Mouse (Mus musculus) left cerebral cortex, adult 9 months (tissue): ENCODE results near the gene Pole4.
"Not testable (repeated sequence)": the region's sequence is repeated elsewhere in the genome, so short reads cannot be mapped to it uniquely, and the experiment has no call there.

Source experiments
- DNase-seq, 2 experiments: peaks; one replicate each; pipeline ENCODE4 v3.0.0; 2022; ENCODE audit warnings: low spot score in 2 of 2

The Pole4 gene

GRCm38 (mm10) chr6:82715253-82715652, 10.1 kb upstream of the Pole4 start:
- DNase-seq = peak in 1 of 2 experiments; percentile 24

- DNase-seq = no peak
Measured at GRCm38 (mm10) chr6:82714841-82715240, 9.7 kb upstream of the Pole4 start.

- DNase-seq = peak in 1 of 2 experiments; percentile 87
Measured at GRCm38 (mm10) chr6:82714243-82714642, 9.1 kb upstream of the Pole4 start.

GRCm38 (mm10) chr6:82707742-82708141, 2.6 kb upstream of the Pole4 start:
- DNase-seq = no peak

- no peak for DNase-seq
Measured at GRCm38 (mm10) chr6:82707241-82707640, 2.1 kb upstream of the Pole4 start.

- no peak for DNase-seq
Measured at GRCm38 (mm10) chr6:82703710-82704109, 1.5 kb downstream of the Pole4 start.

- DNase-seq = peak; percentile 16 to 86
Measured at GRCm38 (mm10) chr6:82702593-82703017, 2.6 kb downstream of the Pole4 start.

GRCm38 (mm10) chr6:82701296-82701695, 3.9 kb downstream of the Pole4 start:
- no peak for DNase-seq

- DNase-seq = no peak
Measured at GRCm38 (mm10) chr6:82699831-82700230, 5.3 kb downstream of the Pole4 start.

- no peak for DNase-seq
Measured at GRCm38 (mm10) chr6:82696736-82697135, 8.4 kb downstream of the Pole4 start.

- DNase-seq = no peak
Measured at GRCm38 (mm10) chr6:82694668-82695067, 10.5 kb downstream of the Pole4 start.

GRCm38 (mm10) chr6:82689474-82689873, 15.7 kb downstream of the Pole4 start:
- no peak for DNase-seq

- not testable (repeated sequence) for DNase-seq
Measured at GRCm38 (mm10) chr6:82688586-82688985, 16.6 kb downstream of the Pole4 start.

- no peak for DNase-seq
Measured at GRCm38 (mm10) chr6:82684136-82684535, 21.0 kb downstream of the Pole4 start.

- DNase-seq = not testable (repeated sequence)
Measured at GRCm38 (mm10) chr6:82679286-82679685, 25.9 kb downstream of the Pole4 start.

GRCm38 (mm10) chr6:82677629-82678028, 27.5 kb downstream of the Pole4 start:
- not testable (repeated sequence) for DNase-seq

GRCm38 (mm10) chr6:82666480-82666879, 38.7 kb downstream of the Pole4 start:
- no peak for DNase-seq

GRCm38 (mm10) chr6:82653169-82653525, 52.0 kb downstream of the Pole4 start:
- DNase-seq = no peak

GRCm38 (mm10) chr6:82652521-82653168, 52.5 kb downstream of the Pole4 start:
- DNase-seq = peak; percentile 78 to 90

- DNase-seq = no peak
Measured at GRCm38 (mm10) chr6:82649096-82649495, 56.1 kb downstream of the Pole4 start.

- no peak for DNase-seq
Measured at GRCm38 (mm10) chr6:82647940-82648655, 57.1 kb downstream of the Pole4 start.

GRCm38 (mm10) chr6:82647001-82647400, 58.2 kb downstream of the Pole4 start:
- no peak for DNase-seq

- DNase-seq = peak in 1 of 2 experiments; percentile 38
Measured at GRCm38 (mm10) chr6:82640046-82640445, 65.1 kb downstream of the Pole4 start.
